Mouse (Mus musculus) midbrain, postnatal 0 days (tissue): Measurements from ENCODE around the gene Psmb9. TPM values are rescaled to one million over a fixed set of nuclear protein-coding genes. Genes with fewer than 3 reads are reported as not detected.

Experiments
- ATAC-seq: fragments of 200-750 bp; cut with Nextera tagmentation; 2 replicates; pipeline ENCODE4 v1.8.0; 2017; ENCODE audit warnings: moderate number of reproducible peaks, mild to moderate bottlenecking, moderate TSS enrichment, moderate library complexity; ENCODE audit not compliant: low FRiP score
- DNase-seq: peaks from one replicate; pipeline ENCODE4 v3.0.0-alpha.2; 2015; ENCODE audit warnings: low spot score
- H3K27ac ChIP-seq: fragments of 300-500 bp; sonication (generic); 2 replicates; pipeline ENCODE4 v1.5.1; 2014; ENCODE audit warnings: low read depth, mild to moderate bottlenecking, low read length, mixed read lengths
- H3K27me3 ChIP-seq: fragments of 300-500 bp; sonication (generic); 2 replicates; pipeline ENCODE4 v1.6.1; 2014; ENCODE audit warnings: low read length, control low read depth, mixed read lengths; ENCODE audit not compliant: insufficient read depth
- H3K36me3 ChIP-seq: fragments of 300-500 bp; sonication (generic); 2 replicates; pipeline ENCODE4 v1.6.1; 2014; ENCODE audit warnings: low read length, control low read depth, mixed read lengths; ENCODE audit not compliant: insufficient read depth
- H3K4me1 ChIP-seq: fragments of 300-500 bp; sonication (generic); 2 replicates; pipeline ENCODE4 v1.6.1; 2014; ENCODE audit warnings: mild to moderate bottlenecking, control low read depth, antibody characterized with exemption, low read length, mixed read lengths; ENCODE audit not compliant: insufficient read depth
- H3K4me2 ChIP-seq: fragments of 300-500 bp; sonication (generic); 2 replicates; pipeline ENCODE4 v1.6.1; 2014; ENCODE audit warnings: low read depth, mild to moderate bottlenecking, low read length, mixed read lengths; ENCODE audit not compliant: poor library complexity, severe bottlenecking
- H3K4me3 ChIP-seq: fragments of 300-500 bp; sonication (generic); 2 replicates; pipeline ENCODE4 v1.5.1; 2014; ENCODE audit warnings: low read depth, mild to moderate bottlenecking, low read length, moderate library complexity
- H3K9ac ChIP-seq: fragments of 300-500 bp; sonication (generic); replicated peaks from 2 replicates; pipeline ENCODE4 v1.6.1; 2014; ENCODE audit warnings: mild to moderate bottlenecking, low read length, moderate library complexity, mixed read lengths; ENCODE audit not compliant: poor library complexity, severe bottlenecking
- H3K9me3 ChIP-seq: fragments of 300-500 bp; sonication (generic); 2 replicates; pipeline ENCODE4 v1.6.1; 2016; ENCODE audit warnings: low read length, control low read depth
- CTCF ChIP-seq: IDR thresholded peaks from 2 replicates; pipeline ENCODE4 v1.5.1; 2016; ENCODE audit warnings: antibody characterized with exemption, mild to moderate bottlenecking
- WGBS: fragments of 180-500 bp; shearing (Covaris S2); extraction: QIAGEN DNeasy Blood & Tissue Kit; methylation state at CpG from one replicate; pipeline ENCODE4 v1.1.7; 2014; 5-methylcytosine and 5-hydroxymethylcytosine counted together
- polyA plus RNA-seq: library from polyadenylated mRNA; unstranded; fragments of >200 nt; fragmentation: Nextera tagmentation; extraction: Ambion mirVana; gene quantifications from 2 replicates; pipeline ENCODE4 v1.2.1, GENCODE M21; 2015
- total RNA-seq: library from RNA; depleted of rRNA; stranded (reverse); fragments of >200 nt; gene quantifications from 2 replicates; pipeline ENCODE4 v1.2.3, GENCODE M21; 2014

Psmb9 gene
- total and polyA plus RNA-seq, 2 experiments from 2014 or later, result 0.99 to 2.0 TPM

DNA sequence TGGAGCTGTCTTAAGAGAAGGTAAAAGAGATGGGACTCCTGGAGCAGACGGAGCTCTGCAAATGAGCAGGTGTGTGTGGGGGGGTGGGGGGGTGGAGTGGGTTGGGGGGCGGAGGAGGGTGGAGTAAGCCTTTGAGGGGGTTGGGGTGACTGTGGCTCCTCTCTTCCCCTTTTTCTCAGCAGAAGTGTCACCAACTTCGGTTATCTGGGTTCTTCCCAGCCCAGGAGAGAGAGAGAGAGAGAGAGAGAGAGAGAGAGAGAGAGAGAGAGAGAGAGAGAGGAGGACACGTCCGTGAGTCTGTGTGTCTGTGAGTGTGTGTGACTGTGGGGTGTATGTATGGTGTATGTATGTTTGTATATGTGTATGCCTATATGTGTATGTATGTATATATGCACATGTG lies 44.1 kb downstream of the Psmb9 start:
- Histone ChIP-seq H3K9ac (no peak overlapping the region), H3K4me2 (no peak overlapping the region), H3K36me3 (no peaks in the 10 kb centered on the region), H3K4me1 (peaks cover 3% of the 10 kb centered on the region; the same call in 1 of the 2 replicates), H3K27me3 (peaks cover 26% of the 10 kb centered on the region), H3K4me3 (no peak overlapping the region), H3K9me3 (no peaks in the 10 kb centered on the region), H3K27ac (no peak overlapping the region)
- DNase-seq (no peak), ATAC-seq (no peak)
- 52% methylated on average over 5 of the region's 5 CpGs for WGBS
- no peak for TF ChIP-seq CTCF

DNA sequence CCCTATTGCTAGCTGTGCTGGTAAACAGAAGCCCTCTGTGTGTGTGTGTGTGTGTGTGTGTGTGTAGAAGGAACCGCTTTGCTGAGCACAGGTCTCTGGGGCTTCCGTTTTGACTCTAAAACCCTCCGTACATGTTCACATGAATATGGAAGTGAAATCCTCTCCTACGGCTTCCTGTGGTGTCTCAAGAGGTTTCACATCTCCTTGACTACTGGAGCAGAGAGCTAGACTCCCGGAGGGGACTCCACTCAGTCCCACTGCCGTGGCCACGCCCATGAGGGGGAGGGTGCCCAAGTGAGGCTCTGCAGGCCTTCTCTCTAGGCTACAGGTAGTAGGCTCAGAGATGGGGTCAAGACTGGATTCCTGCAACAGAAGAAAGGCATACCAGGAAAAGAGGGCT lies 44.5 kb downstream of the Psmb9 start, which contains the start of gene H2-DMb2:
Gene H2-DMb2, plus strand, starts transcription at position 275 of the 400 bp plus-strand sequence.
- ATAC-seq (no peak), DNase-seq (peak; percentile 15)
- Histone ChIP-seq H3K9ac (no peak within 1 kb of the TSS), H3K36me3 (no peaks in the 10 kb centered on the region), H3K27ac (no peak within 1 kb of the TSS), H3K4me2 (no peak within 1 kb of the TSS), H3K9me3 (no peaks in the 10 kb centered on the region), H3K4me3 (no peak within 1 kb of the TSS), H3K27me3 (peaks cover 30% of the 10 kb centered on the region), H3K4me1 (peaks cover 3% of the 10 kb centered on the region; the same call in 1 of the 2 replicates)
- TF ChIP-seq CTCF, result no peak
- 21% methylated on average over 7 of the region's 7 CpGs for WGBS

DNA sequence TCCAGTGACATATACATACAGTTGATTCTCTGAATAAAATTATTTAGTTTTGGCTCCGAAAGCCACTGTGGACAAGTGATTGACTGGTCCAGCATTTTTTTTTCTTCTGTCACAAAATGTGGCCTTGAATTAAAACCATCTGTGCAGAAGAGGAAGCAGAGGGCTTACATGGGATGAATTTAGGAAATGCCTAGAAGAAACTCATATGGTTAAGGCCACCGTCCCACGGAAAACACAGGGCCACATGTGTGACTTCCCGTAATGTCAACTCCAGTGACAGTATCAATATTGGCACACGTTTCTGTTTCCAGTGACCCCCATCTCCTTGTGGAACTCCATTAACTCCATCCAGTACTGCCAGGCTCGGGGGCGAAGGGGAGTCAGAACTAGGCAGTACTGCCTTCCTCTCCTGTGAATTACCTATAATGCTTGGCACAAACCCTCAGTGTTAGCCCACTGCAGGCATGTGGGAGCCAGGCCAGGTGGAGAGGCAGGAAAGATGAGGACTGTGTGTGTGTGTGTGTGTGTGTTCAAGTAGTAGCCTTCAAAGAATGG lies 45.0 kb downstream of the Psmb9 start:
- no peak overlapping the region for H3K27ac ChIP-seq
- H3K4me3 ChIP-seq, result no peak overlapping the region
- no peak for DNase-seq
- no peak for TF ChIP-seq CTCF
- no peak overlapping the region for H3K9ac ChIP-seq
- peaks cover 3% of the 10 kb centered on the region; the same call in 1 of the 2 replicates for H3K4me1 ChIP-seq
- H3K27me3 ChIP-seq, result peaks cover 34% of the 10 kb centered on the region
- no peak overlapping the region for H3K4me2 ChIP-seq
- 83% methylated on average over 7 of the region's 7 CpGs for WGBS
- no peaks in the 10 kb centered on the region for H3K36me3 ChIP-seq
- no peaks in the 10 kb centered on the region for H3K9me3 ChIP-seq
- no peak for ATAC-seq

DNA sequence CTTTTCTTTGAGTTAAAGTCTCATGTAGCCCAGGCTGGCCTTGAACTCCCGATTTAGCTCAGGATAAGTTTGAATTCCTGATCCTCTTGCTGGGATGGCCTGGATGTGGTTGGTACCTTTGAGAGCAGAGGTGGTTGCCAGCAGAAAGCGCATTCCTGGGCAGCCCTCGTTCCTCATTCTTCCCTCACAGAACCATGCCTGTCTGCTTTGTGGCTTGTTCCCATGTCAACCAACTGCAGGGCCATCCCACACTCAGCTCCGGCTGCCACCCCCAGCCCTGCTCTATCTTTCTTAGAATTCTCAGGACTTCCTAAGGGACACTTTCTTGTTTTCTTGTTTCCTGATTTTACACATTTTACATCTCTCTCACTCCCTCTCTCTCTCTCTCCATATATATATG lies 46.1 kb downstream of the Psmb9 start:
- TF ChIP-seq CTCF, result no peak
- H3K27me3 ChIP-seq, result peaks cover 34% of the 10 kb centered on the region
- no peaks in the 10 kb centered on the region for H3K9me3 ChIP-seq
- H3K27ac ChIP-seq, result no peak overlapping the region
- H3K36me3 ChIP-seq, result no peaks in the 10 kb centered on the region
- 35% methylated on average over 4 of the region's 4 CpGs for WGBS
- no peak for ATAC-seq
- H3K4me2 ChIP-seq, result no peak overlapping the region
- H3K9ac ChIP-seq, result no peak overlapping the region
- H3K4me1 ChIP-seq, result peaks cover 3% of the 10 kb centered on the region; the same call in 1 of the 2 replicates
- no peak for DNase-seq
- H3K4me3 ChIP-seq, result no peak overlapping the region

DNA sequence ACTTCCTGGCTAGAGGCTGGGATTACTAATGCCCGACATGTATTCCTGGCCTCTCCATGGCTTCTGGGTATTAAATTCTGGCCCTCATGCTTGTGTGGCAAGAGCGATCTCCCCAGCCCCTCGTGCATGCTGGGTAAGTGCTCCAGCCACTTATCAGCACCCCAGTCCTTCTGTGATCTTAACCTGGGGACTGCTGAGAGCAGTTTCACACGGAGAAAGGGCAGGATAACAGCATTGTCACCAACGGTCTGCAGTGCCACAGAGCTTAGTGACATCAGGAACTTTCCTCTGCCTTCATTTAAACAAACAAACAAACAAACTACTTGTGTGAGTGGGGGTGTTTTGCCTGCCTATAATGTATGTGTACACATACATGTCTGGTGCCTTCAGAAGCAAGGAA lies 47.3 kb downstream of the Psmb9 start:
- Histone ChIP-seq H3K4me1 (peaks cover 7% of the 10 kb centered on the region; the same call in 1 of the 2 replicates), H3K27me3 (peaks cover 34% of the 10 kb centered on the region), H3K4me3 (no peak overlapping the region), H3K36me3 (no peaks in the 10 kb centered on the region), H3K4me2 (no peak overlapping the region), H3K9me3 (no peaks in the 10 kb centered on the region), H3K27ac (no peak overlapping the region), H3K9ac (no peak overlapping the region)
- DNase-seq, result no peak
- WGBS, result 13% methylated on average over 5 of the region's 5 CpGs
- no peak for ATAC-seq
- no peak for TF ChIP-seq CTCF

DNA sequence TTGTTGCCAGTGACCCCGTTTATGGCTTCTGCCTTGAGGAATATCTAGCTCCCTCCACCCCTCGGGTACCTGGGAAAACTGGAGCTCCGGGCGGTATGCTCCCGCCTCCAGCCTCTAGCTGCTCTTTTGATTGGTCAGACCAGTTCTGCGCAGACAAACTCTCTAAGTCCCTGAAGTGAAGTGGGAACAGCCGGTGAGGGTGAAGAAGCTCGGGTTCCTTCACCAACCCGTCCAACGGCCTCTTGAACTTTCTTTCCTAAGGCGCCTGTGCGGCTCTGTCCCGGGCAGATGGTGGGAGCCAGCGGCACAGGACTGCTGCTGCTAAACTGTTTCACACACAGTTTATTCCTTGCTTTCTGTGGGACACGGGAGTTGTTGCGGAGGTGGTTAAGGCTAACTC lies 48.1 kb downstream of the Psmb9 start:
- peak overlapping the region; percentile 16; the same call in 1 of the 2 replicates for H3K4me3 ChIP-seq
- 1% methylated on average over 16 of the region's 16 CpGs for WGBS

More for the DNA sequence above, 48.1 kb downstream of the Psmb9 start:
- no peak overlapping the region for H3K27ac ChIP-seq
- peaks cover 7% of the 10 kb centered on the region; the same call in 1 of the 2 replicates for H3K4me1 ChIP-seq
- 0 out of 2 replicates have a peak overlapping the region, but pooled peaks have one; percentile 3 for H3K9ac ChIP-seq
- no peaks in the 10 kb centered on the region for H3K36me3 ChIP-seq
- H3K9me3 ChIP-seq, result no peaks in the 10 kb centered on the region
- no peak for TF ChIP-seq CTCF
- H3K27me3 ChIP-seq, result peaks cover 34% of the 10 kb centered on the region
- ATAC-seq, result no peak
- H3K4me2 ChIP-seq, result peak overlapping the region; percentile 32
- peak; percentile 24 for DNase-seq
